Mouse (Mus musculus) gastrocnemius, postnatal 14 days (tissue): Measurements from ENCODE around the gene Isca2. TPM values are rescaled to one million over a fixed set of nuclear protein-coding genes. Genes with fewer than 3 reads are reported as not detected.

ENCODE experiments used
- DNase-seq: peaks from one replicate; pipeline ENCODE4 v3.0.0; 2021; ENCODE audit warnings: mixed read lengths
- intact Hi-C: fragments of 180-260 bp; cut with DNase I; formaldehyde crosslinking; loops from one replicate; pipeline ENCODE4 v1.15.1; 2025; ENCODE audit warnings: low total_unique reads
- total RNA-seq, 2 experiments: library from RNA; stranded (reverse); gene quantifications; 2 replicates each; pipeline ENCODE4 v1.2.3; 2021

Isca2 gene
- total RNA-seq, 2 experiments from 2014 or later = 47.4 to 50.7 TPM

DNA sequence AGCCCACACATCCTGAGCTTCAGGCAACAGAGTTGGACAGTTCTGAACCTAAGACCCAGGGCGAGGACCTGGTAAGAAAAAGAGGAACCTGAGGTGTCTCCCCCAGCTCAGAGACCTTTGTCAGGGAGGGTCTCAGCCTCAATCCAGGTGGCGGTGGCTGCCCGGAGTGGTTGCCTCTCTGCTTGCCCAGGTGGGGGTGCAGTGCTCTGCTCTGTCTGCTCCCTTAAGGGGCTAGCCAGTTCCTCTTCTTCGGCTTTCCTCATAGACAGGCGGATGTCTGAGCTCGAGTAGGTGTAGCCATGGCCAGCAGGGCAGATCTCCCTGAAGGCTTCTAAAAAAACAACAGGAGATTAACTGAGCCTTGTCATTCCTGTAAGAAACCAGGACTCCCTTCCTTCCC is 36.0 kb downstream of the Isca2 start:
- DNase-seq = no peak
- intact Hi-C loops = no loop called here

DNA sequence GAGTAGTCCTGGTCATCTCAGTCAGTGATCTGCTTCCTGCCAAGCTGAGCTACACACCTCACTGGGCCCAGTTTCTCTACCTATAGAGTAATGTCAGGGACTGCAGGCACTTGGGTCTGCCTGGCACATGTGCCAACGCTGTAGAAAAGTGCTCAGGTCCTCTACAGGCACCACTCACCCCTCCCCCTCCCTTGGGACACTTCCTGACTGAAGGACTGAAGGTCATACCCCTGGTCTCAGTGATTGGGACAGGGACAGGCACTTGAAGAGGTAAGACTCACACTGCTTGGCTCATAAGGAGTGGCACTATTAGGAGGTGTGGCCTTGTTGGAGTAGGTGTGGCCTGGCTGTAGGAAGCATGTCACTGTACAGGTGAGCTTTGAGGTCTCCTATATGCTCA is 37.8 kb downstream of the Isca2 start:
- DNase-seq = no peak
- intact Hi-C loops = loop anchor here (5.0 kb wide), 1 partner anchor 66 kb away; the partner anchor contains the start of gene Ltbp2

DNA sequence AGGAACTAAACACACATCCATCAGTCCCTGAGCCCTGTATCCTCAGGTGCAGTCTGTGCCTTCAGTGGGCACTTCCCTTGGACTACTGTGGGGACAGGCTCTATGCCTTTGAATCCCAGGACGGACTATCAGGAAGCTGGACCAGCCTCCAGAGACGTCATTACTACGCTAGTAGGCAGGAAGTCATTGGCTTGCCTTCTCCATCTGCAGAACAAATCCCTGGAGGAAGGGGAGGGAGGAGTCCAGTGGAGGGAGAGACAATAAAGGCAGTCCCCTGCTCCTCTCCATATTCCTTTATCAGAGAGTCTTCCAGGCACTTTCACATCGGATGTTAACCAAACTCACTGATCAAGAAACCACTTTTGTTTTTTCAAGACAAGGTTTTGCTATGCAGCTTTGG is 38.5 kb downstream of the Isca2 start:
- intact Hi-C loops = loop anchor here (5.0 kb wide), 1 partner anchor 66 kb away; the partner anchor contains the start of gene Ltbp2
- no peak for DNase-seq

DNA sequence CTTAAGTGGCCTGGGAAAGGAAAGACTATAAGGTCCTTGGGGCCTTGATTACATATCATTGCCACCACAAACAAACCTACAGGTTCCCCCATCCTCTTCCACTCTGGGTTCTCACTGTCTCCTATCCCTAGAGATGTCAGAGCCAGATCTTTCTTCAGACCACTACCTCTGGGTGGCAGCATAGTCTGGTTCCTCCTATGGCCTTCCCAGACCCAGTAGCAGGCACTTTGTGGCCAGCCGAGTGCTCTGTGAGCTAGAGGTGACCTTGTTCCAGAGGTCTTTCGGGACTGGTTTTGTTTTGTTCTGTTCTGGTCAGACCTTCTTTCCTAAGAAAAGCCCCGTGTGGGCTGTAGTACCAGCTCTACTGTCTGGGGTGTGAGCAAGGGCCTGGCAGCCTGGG is 39.0 kb downstream of the Isca2 start:
- DNase-seq = no peak
- intact Hi-C loops = loop anchor here (5.0 kb wide), 1 partner anchor 65 kb away; the partner anchor contains the start of gene Ltbp2

DNA sequence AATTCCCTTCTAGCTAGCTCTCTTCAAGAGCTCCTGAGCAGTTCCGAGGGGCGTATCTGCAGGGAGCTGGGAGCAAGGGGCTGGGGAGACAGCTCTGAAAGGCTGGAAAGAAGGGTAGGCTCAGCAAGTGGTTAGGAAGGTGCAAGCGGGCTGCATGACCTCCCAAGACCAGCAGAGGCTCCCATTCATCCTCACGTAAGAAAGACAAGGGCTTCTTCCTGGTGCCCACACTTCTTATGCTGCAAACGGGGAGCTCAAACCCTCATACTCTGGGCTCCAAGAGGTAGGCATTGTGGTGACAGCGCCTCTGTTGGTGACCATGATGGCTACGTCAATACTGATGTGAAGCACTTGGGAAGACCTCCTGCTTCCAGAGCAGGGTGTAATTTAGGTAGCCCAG is 40.7 kb downstream of the Isca2 start:
- DNase-seq = no peak
- intact Hi-C loops = loop anchor here (5.0 kb wide), 1 partner anchor 64 kb away; the partner anchor contains the start of gene Ltbp2

DNA sequence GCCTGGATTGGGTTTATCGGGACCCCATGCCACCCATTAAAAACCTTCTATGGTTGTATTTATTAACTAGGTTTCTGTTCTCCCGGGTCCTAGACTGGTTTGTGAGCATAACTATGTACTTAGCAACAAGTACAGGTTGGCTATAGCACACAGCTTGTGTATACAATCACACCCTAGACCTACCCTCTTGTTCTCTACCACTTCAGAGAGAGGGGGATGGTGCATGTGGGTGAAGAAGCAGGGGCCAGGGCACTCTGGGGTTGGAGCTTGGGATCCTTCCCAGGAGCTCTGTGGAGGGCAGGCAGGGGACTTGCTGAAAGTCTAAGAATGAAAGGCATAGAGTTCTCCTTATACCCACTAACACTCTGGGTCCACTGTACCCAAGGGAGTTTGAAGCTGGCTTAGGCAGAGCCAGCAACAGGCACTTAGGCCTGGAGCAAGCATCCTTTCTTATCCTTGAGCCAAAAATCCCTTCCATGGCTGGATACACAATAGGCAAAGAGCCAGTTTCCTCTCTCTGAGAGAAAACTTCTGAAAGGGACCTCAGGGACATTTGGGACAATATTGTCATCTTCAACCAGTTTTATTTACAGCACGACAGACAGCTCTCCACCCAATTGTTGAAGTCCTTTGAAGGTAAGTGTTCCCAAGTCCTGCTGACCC is 41.7 kb downstream of the Isca2 start:
- intact Hi-C loops = loop anchor here (5.0 kb wide), 1 partner anchor 63 kb away; the partner anchor contains the start of gene Ltbp2

DNA sequence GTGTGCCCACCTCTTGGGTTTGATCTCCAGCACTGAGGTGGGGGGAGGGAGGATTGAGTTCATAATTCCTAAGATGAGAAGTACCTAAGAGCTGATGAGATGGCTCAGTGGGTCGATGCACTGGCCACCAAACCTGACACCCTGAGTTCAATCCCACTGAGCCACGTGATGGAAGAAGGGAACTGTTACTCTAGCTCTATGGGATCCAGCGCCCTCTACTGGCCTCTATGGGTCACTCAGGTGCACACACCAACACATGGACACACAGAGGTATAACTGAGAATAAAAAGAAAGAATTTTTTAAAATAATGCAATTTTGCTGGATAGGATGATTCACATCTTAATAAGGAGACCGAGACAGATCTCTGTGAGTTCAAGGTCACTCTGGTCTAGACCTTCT is 45.4 kb downstream of the Isca2 start:
- intact Hi-C loops = no loop called here
- DNase-seq = no peak

More for the DNA sequence above, 41.7 kb downstream of the Isca2 start:
- DNase-seq = no peak

DNA sequence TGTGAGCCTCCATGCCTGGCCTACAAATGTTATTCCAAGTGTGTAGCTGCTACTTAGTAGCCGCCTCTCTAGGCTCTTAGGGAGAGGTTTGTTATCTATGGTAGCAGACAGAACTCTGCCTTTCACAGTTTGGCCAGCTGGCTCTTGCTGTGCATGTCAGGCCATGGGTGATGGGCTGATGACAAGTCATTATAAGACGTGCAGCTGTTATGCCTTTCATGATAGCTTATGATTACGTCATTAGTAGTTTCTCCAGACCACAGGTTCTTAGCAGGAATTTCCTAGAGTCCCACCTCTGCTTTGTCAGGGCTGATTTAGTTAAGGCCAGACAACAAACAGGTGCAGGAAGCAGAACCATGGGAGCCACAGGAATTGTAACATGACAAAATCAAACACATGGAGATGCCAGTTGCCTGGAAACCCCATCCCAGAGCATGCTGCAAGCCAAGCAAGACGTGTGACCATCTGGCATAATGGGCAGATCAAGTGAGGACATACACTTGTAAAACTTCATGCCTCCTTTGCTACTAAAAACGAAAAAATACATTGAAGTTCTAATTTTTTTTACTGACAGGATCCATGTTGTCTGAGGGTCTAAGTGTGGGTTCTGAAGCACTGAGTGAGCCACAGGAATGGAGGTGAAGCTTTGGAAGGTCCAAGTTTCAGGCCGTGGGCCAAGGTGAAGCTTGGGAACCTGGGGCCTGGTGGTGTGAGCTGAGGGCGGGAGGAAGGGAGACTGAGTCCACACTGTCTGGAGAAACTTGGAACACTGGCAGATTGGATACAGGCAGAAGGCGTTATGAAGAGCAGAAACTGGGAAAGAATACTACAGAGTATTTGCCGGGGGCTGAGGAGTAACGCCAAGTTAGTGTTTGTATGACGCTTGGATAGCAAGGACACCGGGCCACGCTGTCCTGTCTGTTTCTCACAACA is 46.5 kb downstream of the Isca2 start:
- intact Hi-C loops = no loop called here

DNA sequence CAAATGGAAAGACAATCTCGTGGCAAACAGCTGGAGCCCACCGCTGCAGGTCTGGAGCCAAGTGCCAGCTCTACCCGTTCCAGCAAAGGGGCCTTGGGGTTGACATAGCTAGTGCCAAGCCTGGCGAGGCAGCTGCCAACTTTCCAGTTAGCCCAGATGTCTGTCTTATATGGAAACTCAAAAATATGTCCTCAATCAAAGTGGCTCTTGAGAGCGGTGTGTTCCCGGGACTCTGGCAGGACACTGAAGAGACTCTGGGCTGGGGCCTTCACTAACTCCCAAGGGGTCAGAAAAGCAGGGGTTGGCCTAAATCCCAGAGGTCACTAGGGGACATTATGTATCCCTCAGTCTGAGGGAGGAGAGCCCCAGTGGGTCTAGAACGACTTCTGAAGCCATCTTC is 50.5 kb downstream of the Isca2 start:
- intact Hi-C loops = no loop called here
- no peak for DNase-seq

More for the DNA sequence above, 46.5 kb downstream of the Isca2 start:
- no peak for DNase-seq

DNA sequence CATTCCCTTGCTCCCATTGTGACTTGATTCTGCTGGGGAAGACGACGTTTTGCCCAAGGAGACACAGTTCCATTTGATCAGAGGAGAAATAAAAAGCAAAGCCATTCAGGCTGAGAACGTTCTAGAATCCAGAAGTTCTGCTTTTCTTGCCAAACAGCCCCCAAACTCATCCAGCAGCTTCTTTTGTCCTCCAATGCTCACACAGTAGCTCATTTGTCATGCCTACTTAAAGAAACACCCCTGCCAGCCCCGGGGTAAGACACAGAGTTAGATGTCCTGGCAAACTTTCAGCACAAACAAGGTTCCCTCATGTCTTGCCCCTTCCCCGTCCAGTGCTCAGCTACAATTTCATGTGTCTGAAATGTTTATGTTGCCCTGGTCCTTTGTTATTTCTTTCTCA is 51.2 kb downstream of the Isca2 start:
- intact Hi-C loops = no loop called here
- DNase-seq = no peak

Other genes with a start within 250 kb of the Isca2 start
- gene Vsx2, start 203.5 kb upstream of the Isca2 start, total RNA-seq = not detected
- 1 to 10 TPM; 3.3 to 4.3 TPM for gene Abcd4, start 155.8 kb upstream of the Isca2 start, total RNA-seq
- gene Vrtn, start 132.2 kb upstream of the Isca2 start, total RNA-seq = not detected
- gene Syndig1l, start 74.4 kb upstream of the Isca2 start, total RNA-seq = not detected
- gene Npc2, start 99 bp upstream of the Isca2 start, total RNA-seq = 10 to 100 TPM; 18.0 to 20.0 TPM
- gene Ltbp2, start 103.3 kb downstream of the Isca2 start, total RNA-seq = 1 to 10 TPM; 1.7 to 1.8 TPM
- 10 to 100 TPM; 25.2 to 25.3 TPM for gene Fcf1, start 197.6 kb downstream of the Isca2 start, total RNA-seq
- 10 to 100 TPM; 15.7 to 17.4 TPM for gene Arel1, start 197.6 kb downstream of the Isca2 start, total RNA-seq
- gene Ylpm1, start 223.1 kb downstream of the Isca2 start, total RNA-seq = 10 to 100 TPM; 15.4 to 17.5 TPM